Mouse (Mus musculus): ENCODE results near the gene Dusp11.
"Not testable (repeated sequence)": the region's sequence is repeated elsewhere in the genome, so short reads cannot be mapped to it uniquely, and the experiment has no call there.

Gene Dusp11

GRCm38 (mm10) chr6:85895061-85895648 is 66.3 kb downstream of the Dusp11 start:
- not testable (repeated sequence) for DNase-seq (ENCODE audit: low spot score in 2 of 2)

Measured in urinary bladder, adult 18-20 months (tissue).